Mouse (Mus musculus) hindbrain, embryonic 12.5 days (tissue): ENCODE data around the gene Naa80. TPM values are rescaled to one million over a fixed set of nuclear protein-coding genes. Genes with fewer than 3 reads are reported as not detected.
"Not testable (repeated sequence)": the region's sequence is repeated elsewhere in the genome, so short reads cannot be mapped to it uniquely, and the experiment has no call there.

Experiments used
- ATAC-seq: fragments of 200-750 bp; cut with Nextera tagmentation; 2 replicates; pipeline ENCODE4 v1.8.0; 2017; ENCODE audit warnings: moderate TSS enrichment; ENCODE audit not compliant: low FRiP score
- H3K27ac ChIP-seq: fragments of 300-500 bp; sonication (generic); 2 replicates; pipeline ENCODE4 v1.5.1; 2016; ENCODE audit warnings: mild to moderate bottlenecking
- H3K27me3 ChIP-seq: fragments of 300-500 bp; sonication (generic); 2 replicates; pipeline ENCODE4 v1.6.1; 2016; ENCODE audit warnings: mild to moderate bottlenecking
- H3K36me3 ChIP-seq: fragments of 300-500 bp; sonication (generic); 2 replicates; pipeline ENCODE4 v1.6.1; 2016; ENCODE audit warnings: mild to moderate bottlenecking
- H3K4me1 ChIP-seq: fragments of 300-500 bp; sonication (generic); 2 replicates; pipeline ENCODE4 v1.6.1; 2016
- H3K4me2 ChIP-seq: fragments of 300-500 bp; sonication (generic); replicated peaks from 2 replicates; pipeline ENCODE4 v1.6.1; 2016; ENCODE audit warnings: mild to moderate bottlenecking
- H3K4me3 ChIP-seq: fragments of 300-500 bp; sonication (generic); 2 replicates; pipeline ENCODE4 v1.5.1; 2016; ENCODE audit warnings: mild to moderate bottlenecking
- H3K9ac ChIP-seq: fragments of 300-500 bp; sonication (generic); 2 replicates; pipeline ENCODE4 v1.6.1; 2016; ENCODE audit warnings: mild to moderate bottlenecking, moderate library complexity
- H3K9me3 ChIP-seq: fragments of 300-500 bp; sonication (generic); replicated peaks from 2 replicates; pipeline ENCODE4 v1.6.1; 2016; ENCODE audit warnings: mild to moderate bottlenecking
- WGBS: fragments of 180-500 bp; shearing (Covaris S2); methylation state at CpG from one replicate; pipeline ENCODE4 v1.1.7; 2016; 5-methylcytosine and 5-hydroxymethylcytosine counted together
- polyA plus RNA-seq: library from polyadenylated mRNA; unstranded; fragments of >200 nt; fragmentation: Nextera tagmentation; extraction: Ambion mirVana; gene quantifications from 2 replicates; pipeline ENCODE4 v1.2.1, GENCODE M21; 2016

Gene Naa80
- polyA plus RNA-seq, 1 experiment from 2014 or later, result 13.5 TPM

DNA sequence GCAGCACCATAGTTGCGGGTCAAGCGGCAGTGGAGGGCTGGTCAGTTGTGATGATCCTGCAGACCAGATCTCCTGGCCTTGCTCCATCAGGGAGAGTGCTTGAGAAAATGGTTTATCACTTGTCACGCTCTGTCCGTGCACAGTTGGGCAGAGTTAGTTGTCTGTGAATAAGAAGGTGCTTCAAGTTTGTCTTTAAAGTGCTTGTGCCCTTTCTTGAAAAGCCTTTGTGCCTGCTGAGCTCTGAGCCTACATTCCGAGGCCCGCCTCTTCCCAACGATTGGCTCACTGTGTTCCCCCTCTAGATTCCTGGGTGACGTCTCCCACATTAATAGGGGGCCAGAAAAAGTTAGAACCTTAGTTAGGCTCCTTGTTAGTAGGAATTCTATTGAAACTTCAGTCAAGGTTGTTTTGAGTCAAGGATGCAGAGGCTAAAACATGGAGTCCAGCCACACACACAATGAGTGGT lies 26.8 kb upstream of the Naa80 start:
- WGBS, result 3% methylated on average over 8 of the region's 8 CpGs
- no peak for ATAC-seq
- Histone ChIP-seq H3K4me1 (peaks cover 48% of the 10 kb centered on the region), H3K9ac (peak overlapping the region; percentile 51), H3K4me3 (peak overlapping the region; percentile 34), H3K27me3 (peaks cover 48% of the 10 kb centered on the region), H3K27ac (no peak overlapping the region), H3K36me3 (no peaks in the 10 kb centered on the region), H3K9me3 (no peaks in the 10 kb centered on the region), H3K4me2 (peak overlapping the region; percentile 62)

DNA sequence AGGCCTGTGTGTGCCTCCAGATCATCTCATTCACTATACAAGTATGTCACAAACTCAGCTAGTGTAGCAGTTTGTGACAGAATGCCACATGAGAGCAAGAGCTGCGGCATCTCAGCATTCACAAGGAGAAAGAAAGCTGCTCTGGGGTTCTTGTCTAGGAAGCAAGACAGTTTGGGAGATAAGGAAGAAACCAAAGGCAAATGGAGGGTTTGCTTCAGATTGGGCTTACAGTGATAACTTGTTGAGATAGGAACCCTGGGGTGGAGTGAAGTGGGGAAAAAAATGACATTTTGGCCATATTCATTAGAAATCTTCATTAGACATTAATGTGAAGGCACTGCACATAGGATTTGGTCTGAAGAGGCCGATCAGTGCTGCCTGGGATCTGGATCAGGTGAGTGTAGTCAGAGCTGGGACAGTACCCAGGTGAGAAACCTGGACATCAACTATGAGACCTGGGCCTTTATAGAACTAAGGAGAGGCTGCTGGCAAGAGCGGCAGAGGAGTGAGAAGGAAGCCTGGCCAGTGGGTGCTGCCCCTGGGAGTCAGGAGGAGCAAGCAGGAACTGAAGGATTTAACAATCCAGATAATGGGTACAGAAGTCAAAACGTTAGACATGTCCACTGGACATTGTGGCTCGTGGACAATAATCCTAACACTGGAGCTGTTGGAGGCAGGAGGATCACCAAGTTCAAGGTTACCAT lies 25.8 kb upstream of the Naa80 start:
- WGBS, result 80% methylated on average over 5 of the region's 5 CpGs
- no peak overlapping the region for H3K9ac ChIP-seq
- ATAC-seq, result no peak

DNA sequence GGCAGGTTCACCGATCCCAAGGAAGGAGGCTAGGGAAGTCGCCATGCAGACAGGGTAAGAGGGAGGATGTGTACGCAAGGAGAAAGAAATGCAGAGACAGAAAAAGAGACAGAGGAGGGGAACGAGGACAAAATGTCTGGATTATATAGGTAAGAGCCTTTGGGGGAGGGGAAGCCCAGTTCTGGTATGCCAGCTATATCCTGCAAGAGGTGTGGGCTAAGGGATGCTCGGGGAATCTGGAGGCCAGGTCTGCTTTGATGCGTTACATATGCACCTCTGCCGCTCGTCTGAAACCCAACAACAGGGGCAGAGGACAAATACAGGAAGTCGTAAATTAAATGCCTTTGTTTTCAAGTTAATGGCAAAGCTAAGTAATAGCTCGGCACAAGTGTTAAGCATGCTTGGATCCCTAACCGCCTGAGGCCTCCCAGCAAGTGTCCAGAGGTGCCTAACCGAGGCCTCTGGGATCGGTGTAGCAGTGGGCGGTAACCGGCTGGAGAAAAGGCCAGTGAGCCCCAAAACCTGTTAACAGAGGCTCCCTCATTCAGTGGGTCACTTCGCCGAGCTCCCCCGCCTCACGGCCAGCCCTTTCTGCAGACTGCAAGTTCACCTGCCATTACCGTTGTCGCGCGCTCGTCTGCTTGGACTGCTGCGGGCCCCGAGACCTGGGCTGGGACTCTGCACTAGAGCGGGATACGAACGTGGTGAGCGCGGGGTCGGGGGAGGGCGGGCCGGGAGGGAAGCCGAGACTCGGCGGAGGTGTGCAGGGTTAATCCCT lies 25.0 kb upstream of the Naa80 start:
- peak overlapping the region; percentile 82 for H3K27ac ChIP-seq
- ATAC-seq, result peak; percentile 80
- no peaks in the 10 kb centered on the region for H3K9me3 ChIP-seq
- H3K36me3 ChIP-seq, result peaks cover 18% of the 10 kb centered on the region
- H3K4me1 ChIP-seq, result peaks cover 39% of the 10 kb centered on the region
- peaks cover 43% of the 10 kb centered on the region for H3K27me3 ChIP-seq
- peak overlapping the region; percentile 65 for H3K9ac ChIP-seq
- peak overlapping the region; percentile 66 for H3K4me3 ChIP-seq
- H3K4me2 ChIP-seq, result peak overlapping the region; percentile 93
- WGBS, result 7% methylated on average over 37 of the region's 37 CpGs

More for the DNA sequence above, 25.8 kb upstream of the Naa80 start:
- H3K36me3 ChIP-seq, result peaks cover 9% of the 10 kb centered on the region
- no peak overlapping the region for H3K27ac ChIP-seq
- H3K9me3 ChIP-seq, result no peaks in the 10 kb centered on the region
- H3K4me3 ChIP-seq, result no peak overlapping the region; the same call in 1 of the 2 replicates
- peaks cover 48% of the 10 kb centered on the region for H3K27me3 ChIP-seq
- peaks cover 39% of the 10 kb centered on the region for H3K4me1 ChIP-seq
- 0 out of 2 replicates have a peak overlapping the region, but pooled peaks have one; percentile 62 for H3K4me2 ChIP-seq

DNA sequence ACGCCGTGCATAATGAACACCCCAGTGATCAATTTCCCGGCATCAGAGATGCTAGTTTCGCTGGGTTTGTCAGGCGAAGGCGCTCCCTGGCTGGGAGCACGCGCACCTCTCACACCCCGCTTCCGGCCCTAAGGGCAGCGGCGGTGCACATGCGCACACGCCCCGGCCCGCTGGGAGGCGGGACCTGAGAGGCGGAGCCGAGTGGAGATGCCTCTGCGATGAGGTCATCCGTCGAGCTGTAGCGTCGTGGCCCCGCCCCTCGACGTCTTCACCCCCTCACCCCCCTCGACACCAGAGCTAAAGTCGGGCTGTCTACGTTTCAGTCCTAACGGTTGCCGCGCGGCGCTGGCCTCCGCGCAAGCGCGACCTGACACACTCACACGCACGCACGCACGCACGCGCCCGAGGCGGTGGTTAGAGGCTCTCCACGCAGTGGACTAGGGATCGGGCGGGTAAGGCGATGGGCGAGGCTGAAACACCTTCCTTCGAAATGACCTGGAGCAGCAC lies 24.3 kb upstream of the Naa80 start:
- peaks cover 37% of the 10 kb centered on the region for H3K27me3 ChIP-seq
- ATAC-seq, result peak; percentile 94

DNA sequence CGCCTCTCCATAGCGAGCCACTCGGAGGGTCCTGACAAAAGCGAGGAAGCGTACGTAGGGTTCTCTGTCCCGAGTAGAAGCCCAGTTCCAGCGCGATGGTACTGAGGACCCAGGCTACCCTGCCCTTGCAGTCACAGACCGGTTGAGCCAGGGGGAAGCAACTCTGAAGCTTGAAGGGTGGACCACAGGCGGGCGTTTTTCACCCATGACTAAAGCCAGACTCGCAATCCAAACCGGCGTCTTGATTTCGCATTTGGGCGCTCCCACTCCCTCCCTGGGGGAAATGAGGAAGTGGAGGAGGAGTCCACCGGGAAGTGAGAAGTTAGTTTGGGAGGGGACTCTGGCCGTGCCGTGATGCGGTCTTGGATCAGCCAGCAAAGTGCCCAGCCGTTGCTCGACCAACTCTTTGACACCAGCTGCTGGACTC lies 23.6 kb upstream of the Naa80 start:
- Histone ChIP-seq H3K27me3 (peaks cover 31% of the 10 kb centered on the region), H3K36me3 (peaks cover 31% of the 10 kb centered on the region), H3K9me3 (no peaks in the 10 kb centered on the region), H3K9ac (peak overlapping the region; percentile 82), H3K4me3 (peak overlapping the region; percentile 66), H3K4me1 (peaks cover 39% of the 10 kb centered on the region), H3K27ac (peak overlapping the region; percentile 82), H3K4me2 (peak overlapping the region; percentile 93)
- peak; percentile 35 for ATAC-seq
- WGBS, result under 1% methylated on average over 23 of the region's 23 CpGs

More for the DNA sequence above, 24.3 kb upstream of the Naa80 start:
- peak overlapping the region; percentile 93 for H3K4me2 ChIP-seq
- peak overlapping the region; percentile 82 for H3K27ac ChIP-seq
- H3K36me3 ChIP-seq, result peaks cover 24% of the 10 kb centered on the region
- peak overlapping the region; percentile 66 for H3K4me3 ChIP-seq
- under 1% methylated on average over 53 of the region's 53 CpGs for WGBS
- peak overlapping the region; percentile 82 for H3K9ac ChIP-seq
- H3K9me3 ChIP-seq, result no peaks in the 10 kb centered on the region
- H3K4me1 ChIP-seq, result peaks cover 39% of the 10 kb centered on the region

DNA sequence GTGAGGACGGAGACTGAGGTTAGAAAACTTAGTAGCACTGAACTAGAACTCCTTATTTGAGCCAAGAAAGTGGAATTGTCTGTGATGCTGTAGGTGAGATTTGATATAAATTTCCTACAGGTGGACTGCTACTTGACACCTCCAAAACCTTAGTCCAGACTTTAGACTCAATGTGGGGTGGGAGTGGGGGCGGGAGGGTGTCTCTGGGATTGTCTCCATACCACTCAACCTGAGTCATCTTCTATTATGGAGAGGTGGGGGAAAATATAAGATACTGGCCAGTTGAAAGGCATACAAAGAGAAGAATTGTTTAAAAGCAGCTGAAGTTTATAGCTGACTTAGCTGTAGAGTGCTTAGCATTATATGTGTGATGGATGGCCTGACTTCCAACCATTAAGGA lies 23.0 kb upstream of the Naa80 start:
- peaks cover 38% of the 10 kb centered on the region for H3K4me1 ChIP-seq
- H3K9me3 ChIP-seq, result no peaks in the 10 kb centered on the region
- peaks cover 24% of the 10 kb centered on the region for H3K27me3 ChIP-seq
- H3K36me3 ChIP-seq, result peaks cover 38% of the 10 kb centered on the region
- no peak overlapping the region for H3K27ac ChIP-seq
- peak overlapping the region; percentile 82 for H3K9ac ChIP-seq
- H3K4me3 ChIP-seq, result peak overlapping the region; percentile 66
- ATAC-seq, result no peak
- peak overlapping the region; percentile 93 for H3K4me2 ChIP-seq
- WGBS, result 47% methylated on average over 2 of the region's 2 CpGs

DNA sequence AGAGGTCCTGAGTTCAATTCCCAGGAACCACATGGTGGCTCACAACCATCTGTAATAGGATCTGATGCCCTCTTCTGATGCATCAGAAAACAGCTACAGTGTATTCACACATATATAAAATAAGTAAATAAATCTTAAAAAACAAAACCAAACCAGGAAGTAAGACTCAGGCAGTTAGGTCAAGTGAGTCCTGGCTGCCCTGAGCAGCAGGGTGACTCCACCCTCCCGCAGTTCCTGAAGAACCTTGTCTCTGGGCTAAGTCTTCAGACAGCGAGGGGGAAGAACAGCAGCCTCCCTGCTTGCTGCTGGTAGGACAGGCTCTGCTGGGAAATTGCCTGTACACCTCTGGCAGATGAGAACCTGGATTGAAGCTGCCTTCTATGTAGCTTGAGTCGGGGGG lies 22.3 kb upstream of the Naa80 start:
- Histone ChIP-seq H3K4me3 (peak overlapping the region; percentile 66; the same call in 1 of the 2 replicates), H3K4me2 (peak overlapping the region; percentile 93), H3K9me3 (no peaks in the 10 kb centered on the region), H3K4me1 (peaks cover 32% of the 10 kb centered on the region), H3K36me3 (peaks cover 44% of the 10 kb centered on the region), H3K27ac (no peak overlapping the region), H3K9ac (no peak overlapping the region), H3K27me3 (peaks cover 18% of the 10 kb centered on the region)
- ATAC-seq, result no peak
- WGBS, result 78% methylated on average over 3 of the region's 3 CpGs

DNA sequence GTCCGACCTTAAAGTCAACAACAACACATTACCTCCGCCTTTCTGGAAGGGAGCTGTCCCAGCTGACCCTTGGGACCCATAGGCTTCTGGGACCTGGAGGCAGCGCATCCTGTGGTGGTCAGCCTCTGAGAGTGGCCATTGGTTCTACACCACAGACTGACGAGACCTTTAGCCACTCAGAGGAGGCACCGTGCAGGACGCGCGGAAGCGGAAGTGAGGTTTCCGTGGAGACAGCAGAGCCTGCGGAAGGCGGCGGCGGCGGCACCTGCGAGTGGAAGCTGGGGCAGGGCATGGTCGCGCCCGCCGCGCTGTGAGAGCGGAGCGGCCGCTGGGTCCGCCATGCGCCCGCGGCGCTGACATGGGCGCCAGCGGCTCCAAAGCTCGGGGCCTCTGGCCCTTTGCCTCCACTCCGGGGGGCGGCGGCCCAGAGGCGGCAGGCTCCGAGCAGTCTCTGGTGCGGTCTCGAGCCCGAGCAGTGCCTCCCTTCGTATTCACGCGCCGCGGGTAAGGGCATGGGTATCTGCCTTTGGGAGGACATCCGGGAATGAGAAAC lies 15.6 kb upstream of the Naa80 start, which contains the start of gene Tusc2:
Gene Tusc2 (plus strand): TSS at position 227 of the 553 bp plus-strand sequence.
- peak within 1 kb of the TSS; percentile 60 for H3K27ac ChIP-seq
- peaks cover 26% of the 10 kb centered on the region for H3K4me1 ChIP-seq
- peak within 1 kb of the TSS; percentile 84 for H3K4me3 ChIP-seq
- 1% methylated on average over 43 of the region's 46 CpGs for WGBS
- H3K9ac ChIP-seq, result peak within 1 kb of the TSS; percentile 87
- peak within 1 kb of the TSS; percentile 84 for H3K4me2 ChIP-seq
- no peaks in the 10 kb centered on the region for H3K27me3 ChIP-seq
- H3K9me3 ChIP-seq, result no peaks in the 10 kb centered on the region
- peaks cover 56% of the 10 kb centered on the region for H3K36me3 ChIP-seq
- ATAC-seq, result peak; percentile 93

DNA sequence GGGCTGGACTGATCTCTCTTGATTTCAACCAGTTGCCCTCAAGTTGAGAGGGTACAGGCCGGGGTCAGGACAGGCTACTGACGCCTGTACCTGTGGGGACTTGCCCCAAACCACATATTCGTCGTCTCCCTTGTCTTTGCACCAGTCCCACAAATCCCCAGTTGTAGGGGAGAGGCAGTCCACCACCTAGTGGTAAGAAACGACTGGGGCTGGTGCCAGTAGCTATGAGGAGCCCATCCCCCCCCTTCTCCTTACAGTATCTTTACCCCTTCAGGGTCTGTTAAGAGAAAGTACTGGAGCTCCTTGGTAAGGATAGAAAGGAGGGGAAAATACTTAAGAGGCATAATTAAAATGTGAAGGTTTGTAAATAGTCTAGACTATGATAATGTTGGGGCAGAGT lies 13.1 kb upstream of the Naa80 start:
- H3K9me3 ChIP-seq, H3K9ac ChIP-seq, ATAC-seq, H3K27ac ChIP-seq, H3K4me3 ChIP-seq, H3K27me3 ChIP-seq: not testable (repeated sequence)
- Histone ChIP-seq H3K4me2 (0 out of 2 replicates have a peak overlapping the region, but pooled peaks have one; percentile 0), H3K4me1 (peaks cover 36% of the 10 kb centered on the region), H3K36me3 (peaks cover 34% of the 10 kb centered on the region)
- WGBS, result 54% methylated on average over 5 of the region's 5 CpGs

DNA sequence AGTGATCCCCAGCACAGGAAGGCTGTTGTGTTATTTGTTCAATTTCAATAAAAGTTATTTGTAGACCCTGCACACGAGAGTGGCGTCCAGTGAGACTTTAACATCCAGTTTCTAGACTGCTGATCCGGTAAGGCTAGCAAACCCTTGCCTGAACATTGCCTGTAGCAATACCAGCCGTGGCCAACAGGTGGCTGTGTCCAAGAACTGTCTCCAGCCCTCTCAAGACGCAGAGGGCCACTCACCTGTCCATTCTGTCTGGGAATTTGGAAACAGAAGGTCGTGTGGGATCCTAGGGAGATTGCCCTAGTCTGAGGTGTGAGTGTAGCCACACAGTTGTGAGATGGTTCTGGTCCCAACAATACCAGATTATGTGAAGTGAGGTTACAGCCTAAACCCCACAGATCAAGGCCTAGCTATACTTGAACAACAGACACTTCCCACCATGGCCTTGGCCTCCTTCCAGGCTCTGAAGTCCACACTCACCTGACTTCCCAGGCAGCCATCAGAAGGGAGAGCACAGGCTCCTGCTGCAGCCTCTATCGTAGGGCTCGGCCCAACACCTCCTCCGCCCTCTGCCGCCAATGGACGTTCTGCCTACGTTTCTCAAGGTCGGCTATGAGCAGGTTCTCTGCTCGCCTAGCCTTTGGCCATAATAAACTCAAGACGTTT lies 12.5 kb upstream of the Naa80 start:
- no peaks in the 10 kb centered on the region for H3K9me3 ChIP-seq
- H3K9ac ChIP-seq, result no peak overlapping the region
- H3K36me3 ChIP-seq, result peaks cover 34% of the 10 kb centered on the region
- H3K4me1 ChIP-seq, result peaks cover 42% of the 10 kb centered on the region
- ATAC-seq, result no peak
- no peak overlapping the region for H3K27ac ChIP-seq
- no peak overlapping the region for H3K4me3 ChIP-seq
- H3K27me3 ChIP-seq, result no peaks in the 10 kb centered on the region
- 62% methylated on average over 15 of the region's 15 CpGs for WGBS
- H3K4me2 ChIP-seq, result no peak overlapping the region

DNA sequence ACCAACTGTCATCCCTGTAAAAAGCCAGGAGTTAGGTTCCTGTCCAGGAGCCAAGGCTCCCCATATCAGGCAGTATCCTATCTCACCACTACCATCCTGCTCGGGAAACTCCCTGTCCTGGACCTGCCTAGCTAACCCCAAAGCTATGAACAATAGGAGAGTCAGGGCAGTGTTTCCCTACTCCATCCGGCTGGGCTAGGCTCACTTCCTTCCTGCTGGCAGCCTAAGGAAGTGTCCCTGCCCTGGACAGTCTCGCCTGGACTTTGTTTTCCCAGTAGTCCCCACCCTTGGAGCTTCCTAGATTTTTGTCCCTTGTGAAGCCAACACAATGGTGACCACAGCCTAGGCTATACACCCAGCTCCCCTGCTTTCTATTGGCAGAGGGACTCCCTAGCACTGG lies 11.8 kb upstream of the Naa80 start:
- H3K4me1 ChIP-seq, result peaks cover 49% of the 10 kb centered on the region
- 77% methylated on average over 3 of the region's 3 CpGs for WGBS

More for the DNA sequence above, 11.8 kb upstream of the Naa80 start:
- no peak overlapping the region for H3K9ac ChIP-seq
- H3K4me2 ChIP-seq, result no peak overlapping the region
- H3K36me3 ChIP-seq, result peaks cover 34% of the 10 kb centered on the region
- H3K27me3 ChIP-seq, result no peaks in the 10 kb centered on the region
- no peak overlapping the region for H3K27ac ChIP-seq
- no peak for ATAC-seq
- no peaks in the 10 kb centered on the region for H3K9me3 ChIP-seq
- H3K4me3 ChIP-seq, result no peak overlapping the region
